Mouse (Mus musculus) stomach, postnatal 0 days (tissue): ENCODE measurements around the gene Plekho2.

ENCODE experiments used
- CTCF ChIP-seq: IDR thresholded peaks from 2 replicates; pipeline ENCODE4 v1.5.1; 2016; ENCODE audit warnings: antibody characterized with exemption, low read depth, mild to moderate bottlenecking, moderate library complexity
- EP300 ChIP-seq: optimal IDR thresholded peaks from 2 replicates; pipeline ENCODE3; 2016; ENCODE audit warnings: antibody characterized with exemption

GRCm38 (mm10) chr9:65514851-65515261, 65.0 kb downstream of the Plekho2 start:
- TF ChIP-seq CTCF (no peak), EP300 (no peak)
